Mouse (Mus musculus): ENCODE measurements around the gene Agpat4. TPM values are rescaled to one million over a fixed set of nuclear protein-coding genes. Genes with fewer than 3 reads are reported as not detected.

The Agpat4 gene
- polyA plus RNA-seq, 1 experiment from 2014 or later, result 8.0 TPM

DNA sequence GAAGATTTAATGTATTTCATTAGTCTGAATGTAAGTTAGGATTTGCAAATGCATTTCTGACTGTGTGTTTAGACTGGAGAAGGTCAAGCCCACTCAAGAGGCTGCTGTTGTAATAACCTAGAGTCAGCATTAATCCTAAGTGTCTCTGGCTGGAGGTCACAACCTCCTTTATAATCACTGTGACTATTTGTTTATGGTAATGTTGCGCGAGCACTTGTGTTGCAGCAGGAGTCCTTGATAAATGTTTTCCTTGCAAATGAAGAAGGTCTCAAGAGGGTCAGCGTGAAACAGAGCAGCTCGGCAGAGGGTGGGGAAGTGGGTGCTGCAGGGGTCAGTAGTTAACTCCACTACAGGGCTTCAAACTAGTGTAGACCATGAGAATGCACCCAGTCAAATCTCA lies 57.1 kb downstream of the Agpat4 start:
- 98% methylated on average over 4 of the region's 4 CpGs for WGBS (ENCODE audit: missing documents)

GRCm38 (mm10) chr17:12179339-12179738 lies 60.8 kb downstream of the Agpat4 start:
- Histone ChIP-seq H3K79me2 (ENCODE audit: inconsistent target) (no peaks in the 10 kb centered on the region), H3K36me3 (ENCODE audit: inconsistent target) (no peaks in the 10 kb centered on the region), H3K27ac (no peak overlapping the region), H3K4me3 (ENCODE audit: inconsistent target) (no peak overlapping the region)
- 91% methylated on average over 7 of the region's 7 CpGs for WGBS (ENCODE audit: missing documents)

More for the DNA sequence above, 57.1 kb downstream of the Agpat4 start:
- Histone ChIP-seq H3K27ac (no peak overlapping the region), H3K36me3 (ENCODE audit: inconsistent target) (no peaks in the 10 kb centered on the region), H3K79me2 (ENCODE audit: inconsistent target) (no peaks in the 10 kb centered on the region), H3K4me3 (ENCODE audit: inconsistent target) (no peak overlapping the region)

GRCm38 (mm10) chr17:12179766-12180165 lies 61.3 kb downstream of the Agpat4 start:
- Histone ChIP-seq H3K36me3 (ENCODE audit: inconsistent target) (no peaks in the 10 kb centered on the region), H3K4me3 (ENCODE audit: inconsistent target) (no peak overlapping the region), H3K27ac (no peak overlapping the region), H3K79me2 (ENCODE audit: inconsistent target) (no peaks in the 10 kb centered on the region)
- 93% methylated on average over 2 of the region's 2 CpGs for WGBS (ENCODE audit: missing documents)

DNA sequence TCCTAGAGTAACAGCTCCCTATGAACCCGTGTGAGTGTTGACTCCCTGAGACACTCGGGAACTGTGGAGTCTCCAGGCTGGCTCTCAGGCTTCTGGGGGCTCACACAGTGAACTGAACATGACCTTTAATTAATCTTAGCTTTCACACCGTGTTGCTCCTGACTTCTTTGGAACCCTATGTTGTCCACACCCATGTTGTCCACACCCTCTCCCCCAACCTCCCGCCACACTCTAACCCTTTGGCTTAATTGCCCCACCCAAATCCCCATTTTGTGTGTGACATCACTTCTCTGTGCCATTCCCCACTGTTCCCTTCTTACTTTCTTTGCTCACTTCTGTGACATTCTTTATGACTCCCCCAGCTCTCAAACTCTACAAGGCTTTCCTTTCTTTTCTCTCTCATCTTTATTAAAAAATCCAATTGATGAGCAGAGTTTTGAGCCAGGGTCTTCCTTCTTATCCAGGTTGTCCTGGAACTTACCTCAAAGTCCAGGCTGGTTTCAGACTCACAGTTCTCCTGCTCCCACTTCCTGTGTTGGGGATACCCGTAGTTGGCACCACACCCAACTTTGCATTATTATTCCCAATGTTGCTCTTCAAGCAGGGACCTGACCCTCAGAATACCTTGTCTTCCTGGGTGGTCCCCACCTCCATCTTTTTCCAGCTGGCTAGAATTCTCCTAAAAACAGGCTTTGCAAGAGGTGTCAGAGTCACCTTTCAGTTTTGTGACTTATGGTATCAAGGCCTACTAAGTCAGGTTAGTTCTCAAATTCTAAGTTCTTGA lies 64.4 kb downstream of the Agpat4 start:
- Histone ChIP-seq H3K79me2 (ENCODE audit: inconsistent target) (no peaks in the 10 kb centered on the region), H3K27ac (no peak overlapping the region), H3K4me3 (ENCODE audit: inconsistent target) (no peak overlapping the region), H3K36me3 (ENCODE audit: inconsistent target) (no peaks in the 10 kb centered on the region)
- WGBS (ENCODE audit: missing documents), result 78% methylated on average over 5 of the region's 5 CpGs

- Histone ChIP-seq H3K4me3 (ENCODE audit: inconsistent target) (no peak overlapping the region), H3K36me3 (ENCODE audit: inconsistent target) (no peaks in the 10 kb centered on the region), H3K79me2 (ENCODE audit: inconsistent target) (no peaks in the 10 kb centered on the region), H3K27ac (no peak overlapping the region)
- 87% methylated on average over 8 of the region's 8 CpGs for WGBS (ENCODE audit: missing documents)
Measured at GRCm38 (mm10) chr17:12184283-12184682, 65.8 kb downstream of the Agpat4 start.

- no peaks in the 10 kb centered on the region for H3K79me2 ChIP-seq (ENCODE audit: inconsistent target)
- H3K36me3 ChIP-seq (ENCODE audit: inconsistent target), result no peaks in the 10 kb centered on the region
- H3K27ac ChIP-seq, result no peak overlapping the region
- no peak overlapping the region for H3K4me3 ChIP-seq (ENCODE audit: inconsistent target)
- 97% methylated on average over 4 of the region's 4 CpGs for whole genome bisulfite sequencing (ENCODE audit: missing documents)
Measured at GRCm38 (mm10) chr17:12185855-12186254, 67.4 kb downstream of the Agpat4 start.

DNA sequence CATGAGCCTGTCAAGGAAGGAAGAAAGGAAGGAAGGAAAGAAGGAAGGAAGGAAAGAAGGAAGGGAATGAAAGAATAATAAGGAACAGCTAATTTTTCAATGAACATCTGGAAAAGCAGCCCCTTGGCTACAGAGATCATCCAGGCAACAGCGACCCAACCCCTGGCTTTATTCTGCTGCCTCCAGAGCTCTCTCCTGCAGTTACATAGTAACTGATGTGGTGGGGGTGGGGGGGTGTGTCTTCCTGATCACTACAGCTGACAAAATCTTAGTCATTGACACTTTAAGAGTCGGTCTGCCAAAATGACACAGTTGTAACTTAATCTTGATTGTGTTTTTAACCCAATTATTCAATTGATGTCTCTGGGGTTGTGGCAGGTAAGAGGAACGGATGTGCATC lies 67.8 kb downstream of the Agpat4 start:
- 96% methylated on average over 3 of the region's 3 CpGs for WGBS (ENCODE audit: missing documents)
- Histone ChIP-seq H3K36me3 (ENCODE audit: inconsistent target) (no peaks in the 10 kb centered on the region), H3K27ac (no peak overlapping the region), H3K4me3 (ENCODE audit: inconsistent target) (no peak overlapping the region), H3K79me2 (ENCODE audit: inconsistent target) (no peaks in the 10 kb centered on the region)

DNA sequence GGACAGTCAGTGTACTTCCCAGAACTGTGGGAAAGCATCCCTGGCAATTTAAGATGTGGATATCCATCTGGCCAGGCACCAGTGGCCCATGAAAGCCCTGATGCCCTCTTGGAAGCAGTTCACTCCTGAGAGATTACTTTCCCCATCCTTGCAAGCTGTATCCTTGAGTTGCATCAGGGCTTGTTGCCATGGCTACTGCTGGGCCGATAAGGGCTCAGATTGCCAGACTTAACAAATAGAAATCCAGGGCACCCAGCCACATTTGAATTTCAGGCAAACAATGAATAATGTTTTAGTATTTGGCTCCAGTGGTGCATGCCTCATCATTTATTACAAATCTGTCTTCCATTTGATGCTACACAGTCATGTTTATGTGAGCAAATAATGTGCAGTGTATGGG lies 69.3 kb downstream of the Agpat4 start:
- Histone ChIP-seq H3K79me2 (ENCODE audit: inconsistent target) (no peaks in the 10 kb centered on the region), H3K4me3 (ENCODE audit: inconsistent target) (no peak overlapping the region), H3K36me3 (ENCODE audit: inconsistent target) (no peaks in the 10 kb centered on the region), H3K27ac (no peak overlapping the region)
- WGBS (ENCODE audit: missing documents), result 100% methylated on average over 1 of the region's 1 CpGs

- no peaks in the 10 kb centered on the region for H3K79me2 ChIP-seq (ENCODE audit: inconsistent target)
- H3K4me3 ChIP-seq (ENCODE audit: inconsistent target), result no peak overlapping the region
- 23% methylated on average over 2 of the region's 5 CpGs for WGBS (ENCODE audit: missing documents)
- H3K27ac ChIP-seq, result no peak overlapping the region
- H3K36me3 ChIP-seq (ENCODE audit: inconsistent target), result no peaks in the 10 kb centered on the region
Measured at GRCm38 (mm10) chr17:12195137-12195536, 76.6 kb downstream of the Agpat4 start.

DNA sequence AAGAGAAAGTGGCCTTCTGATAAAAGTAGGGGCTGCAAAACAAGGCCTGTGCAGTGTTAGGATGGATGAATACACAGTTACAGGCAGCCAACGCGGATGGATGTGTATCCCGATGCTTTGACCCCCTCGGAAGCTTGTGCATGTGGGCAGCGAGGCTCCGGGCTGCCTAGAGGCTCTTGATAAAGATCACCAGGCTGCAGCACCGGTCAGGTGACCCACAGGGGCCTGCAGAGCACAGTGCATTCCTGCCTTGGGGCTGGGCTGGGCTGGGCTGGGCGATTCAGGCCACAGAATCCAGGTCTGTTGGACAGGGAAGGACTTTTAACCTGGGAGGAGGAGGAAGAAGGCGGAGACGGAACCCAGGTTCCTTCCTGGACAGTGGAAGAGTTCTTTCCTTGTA lies 77.1 kb downstream of the Agpat4 start:
- no peaks in the 10 kb centered on the region for H3K79me2 ChIP-seq (ENCODE audit: inconsistent target)
- WGBS (ENCODE audit: missing documents), result 73% methylated on average over 10 of the region's 10 CpGs
- no peak overlapping the region for H3K27ac ChIP-seq
- H3K36me3 ChIP-seq (ENCODE audit: inconsistent target), result no peaks in the 10 kb centered on the region
- H3K4me3 ChIP-seq (ENCODE audit: inconsistent target), result no peak overlapping the region

- no peak overlapping the region for H3K27ac ChIP-seq
- WGBS (ENCODE audit: missing documents), result 93% methylated on average over 4 of the region's 4 CpGs
- no peaks in the 10 kb centered on the region for H3K36me3 ChIP-seq (ENCODE audit: inconsistent target)
- no peak overlapping the region for H3K4me3 ChIP-seq (ENCODE audit: inconsistent target)
- H3K79me2 ChIP-seq (ENCODE audit: inconsistent target), result no peaks in the 10 kb centered on the region
Measured at GRCm38 (mm10) chr17:12199933-12200332, 81.4 kb downstream of the Agpat4 start.

DNA sequence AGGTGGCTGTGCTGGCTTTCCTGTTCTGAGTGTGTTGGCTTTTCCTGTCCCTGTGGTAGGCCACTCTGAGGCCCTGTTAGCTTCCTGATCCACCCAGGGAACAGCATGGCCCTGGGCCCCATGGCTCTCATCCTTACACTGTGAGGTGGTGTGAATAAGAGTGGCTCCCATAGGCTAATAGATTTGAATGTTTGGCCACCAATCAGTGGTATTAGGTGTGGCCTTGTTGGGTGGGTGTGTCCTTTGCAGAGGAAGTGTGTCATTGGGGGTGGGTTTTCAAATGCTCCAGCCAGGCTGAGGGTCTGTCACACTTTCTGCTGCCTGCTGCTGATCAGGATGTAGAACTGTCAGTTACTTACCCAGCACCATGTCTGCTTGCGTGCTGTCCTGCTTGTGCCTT lies 82.6 kb downstream of the Agpat4 start:
- Histone ChIP-seq H3K79me2 (ENCODE audit: inconsistent target) (no peaks in the 10 kb centered on the region), H3K4me3 (ENCODE audit: inconsistent target) (no peak overlapping the region), H3K36me3 (ENCODE audit: inconsistent target) (no peaks in the 10 kb centered on the region), H3K27ac (no peak overlapping the region)
- 100% methylated on average over 1 of the region's 1 CpGs for whole genome bisulfite sequencing (ENCODE audit: missing documents)

DNA sequence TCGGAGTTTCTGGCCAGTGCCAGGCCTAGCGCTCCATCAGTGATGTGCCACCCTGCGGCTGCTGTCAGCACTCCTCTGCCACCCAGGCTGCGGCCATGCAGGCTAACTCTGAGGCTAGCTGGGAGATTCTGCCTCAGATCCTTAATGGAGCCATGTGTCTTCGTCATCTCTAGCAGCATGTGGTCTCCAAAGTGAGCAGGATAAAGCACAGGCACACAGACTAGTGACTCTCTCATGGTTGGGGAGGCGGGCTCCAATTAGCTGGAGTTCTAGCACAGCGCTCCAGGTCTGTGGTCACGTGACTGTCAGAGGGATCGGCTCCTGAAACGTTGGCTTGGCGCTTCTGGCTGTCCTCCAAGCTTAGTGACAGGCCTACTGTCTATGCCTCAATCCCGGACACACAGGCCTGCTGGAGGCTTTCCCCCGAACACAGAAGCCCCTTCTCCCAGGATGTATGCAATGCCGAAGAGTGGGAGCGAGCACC lies 85.0 kb downstream of the Agpat4 start:
- no peaks in the 10 kb centered on the region for H3K79me2 ChIP-seq (ENCODE audit: inconsistent target)
- WGBS (ENCODE audit: missing documents), result 95% methylated on average over 15 of the region's 15 CpGs
- H3K36me3 ChIP-seq (ENCODE audit: inconsistent target), result no peaks in the 10 kb centered on the region
- no peak overlapping the region for H3K4me3 ChIP-seq (ENCODE audit: inconsistent target)
- no peak overlapping the region for H3K27ac ChIP-seq

GRCm38 (mm10) chr17:12204246-12204645 lies 85.7 kb downstream of the Agpat4 start:
- Histone ChIP-seq H3K4me3 (ENCODE audit: inconsistent target) (no peak overlapping the region), H3K27ac (no peak overlapping the region), H3K36me3 (ENCODE audit: inconsistent target) (no peaks in the 10 kb centered on the region), H3K79me2 (ENCODE audit: inconsistent target) (no peaks in the 10 kb centered on the region)
- WGBS (ENCODE audit: missing documents), result 77% methylated on average over 2 of the region's 3 CpGs

DNA sequence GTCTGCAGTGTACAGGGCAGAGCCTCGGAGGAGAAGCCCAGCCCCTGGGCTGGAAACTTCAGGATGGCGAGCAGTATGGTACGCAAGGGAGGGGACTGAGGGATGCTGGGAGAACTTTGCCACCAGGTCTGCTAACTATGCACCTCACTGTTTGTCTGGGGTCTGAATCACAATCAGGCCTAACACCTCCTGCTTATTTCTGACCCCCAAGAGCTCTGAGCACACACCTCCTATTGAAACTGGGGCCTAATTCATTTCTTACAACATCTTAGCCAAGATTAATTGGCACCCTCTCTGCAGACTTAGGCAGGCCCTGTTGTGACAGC lies 86.1 kb downstream of the Agpat4 start:
- H3K79me2 ChIP-seq (ENCODE audit: inconsistent target), result no peaks in the 10 kb centered on the region
- H3K4me3 ChIP-seq (ENCODE audit: inconsistent target), result no peak overlapping the region
- H3K36me3 ChIP-seq (ENCODE audit: inconsistent target), result no peaks in the 10 kb centered on the region
- 84% methylated on average over 3 of the region's 3 CpGs for WGBS (ENCODE audit: missing documents)
- no peak overlapping the region for H3K27ac ChIP-seq

Measured in macrophage (primary cell).